Mouse (Mus musculus) adipocyte (in vitro differentiated cells): ENCODE data around the gene Vmn1r88.
"Not testable (repeated sequence)": the region's sequence is repeated elsewhere in the genome, so short reads cannot be mapped to it uniquely, and the experiment has no call there.

ENCODE experiments used
- DNase-seq: peaks from one replicate; pipeline ENCODE4 v3.0.0-alpha.2; 2016; ENCODE audit warnings: low spot score

The Vmn1r88 gene

DNA sequence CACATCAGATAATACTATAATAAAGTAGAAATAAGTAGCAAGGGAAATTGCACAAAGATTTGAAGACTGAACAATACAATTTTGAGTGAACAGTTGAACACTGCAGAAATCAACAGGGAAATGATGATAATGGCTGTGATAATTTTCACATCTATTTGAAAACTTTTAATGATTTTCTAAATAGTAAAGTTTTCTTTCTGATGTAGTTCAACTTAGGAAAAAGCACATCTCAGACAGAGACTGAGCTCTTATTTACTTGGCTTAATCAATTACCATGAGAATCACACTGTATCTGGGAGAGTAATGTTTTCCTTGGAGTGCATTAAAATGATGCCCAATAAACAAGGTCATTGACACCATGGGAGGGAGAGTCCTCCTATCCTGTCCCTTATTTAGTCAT, at the start of gene Vmn1r88:
Gene Vmn1r88 (plus strand): TSS at position 301 of the 400 bp plus-strand sequence.
- DNase-seq = no peak

DNA sequence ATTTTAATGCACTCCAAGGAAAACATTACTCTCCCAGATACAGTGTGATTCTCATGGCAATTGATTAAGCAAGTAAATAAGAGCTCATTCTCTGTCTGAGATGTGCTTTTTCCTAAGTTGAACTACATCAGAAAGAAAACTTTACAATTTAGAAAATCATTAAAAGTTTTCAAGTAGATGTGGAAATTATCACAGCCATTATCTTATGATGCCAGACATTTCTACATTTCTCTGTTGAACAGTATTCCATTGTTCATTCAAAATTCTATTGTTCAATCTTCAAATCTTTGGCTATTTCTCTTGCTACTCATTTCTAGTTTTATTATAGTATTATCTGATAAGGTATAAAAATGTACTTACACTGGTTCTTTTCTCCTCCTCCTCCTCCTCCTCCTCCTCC, 39.6 kb upstream of the Vmn1r88 start, which contains the start of gene Vmn1r86:
Gene Vmn1r86 (minus strand): TSS at position 101 of the 400 bp plus-strand sequence.
- no peak for DNase-seq

DNA sequence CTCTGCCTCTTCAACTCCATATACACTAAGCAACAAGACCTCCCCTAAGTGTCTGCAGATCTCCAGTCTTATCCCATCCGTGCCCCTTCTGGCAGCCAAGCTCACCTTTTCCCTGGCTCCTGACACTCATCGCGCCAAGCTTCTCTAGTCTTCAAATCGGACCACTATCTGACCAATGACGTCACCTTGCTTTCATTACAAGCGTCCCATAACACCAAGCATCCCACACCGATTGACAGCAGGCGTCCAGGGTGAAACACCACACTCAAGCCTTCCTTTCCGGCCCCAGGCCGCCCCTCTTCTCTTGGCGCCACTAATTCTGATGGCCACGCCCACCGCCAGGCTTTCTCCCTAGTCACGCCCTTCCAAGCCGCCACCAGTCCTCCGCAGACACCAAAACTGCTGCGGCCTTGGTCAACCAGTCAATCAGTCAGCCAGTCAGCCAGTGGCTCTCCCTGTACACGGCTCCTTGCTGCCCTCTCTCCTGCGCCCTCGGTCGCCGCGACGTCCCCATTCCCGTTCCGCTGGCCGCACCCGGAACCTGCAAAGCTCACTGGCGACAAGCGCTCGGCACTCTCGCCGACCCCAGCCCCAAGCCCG, 35.7 kb upstream of the Vmn1r88 start:
- not testable (repeated sequence) for DNase-seq

DNA sequence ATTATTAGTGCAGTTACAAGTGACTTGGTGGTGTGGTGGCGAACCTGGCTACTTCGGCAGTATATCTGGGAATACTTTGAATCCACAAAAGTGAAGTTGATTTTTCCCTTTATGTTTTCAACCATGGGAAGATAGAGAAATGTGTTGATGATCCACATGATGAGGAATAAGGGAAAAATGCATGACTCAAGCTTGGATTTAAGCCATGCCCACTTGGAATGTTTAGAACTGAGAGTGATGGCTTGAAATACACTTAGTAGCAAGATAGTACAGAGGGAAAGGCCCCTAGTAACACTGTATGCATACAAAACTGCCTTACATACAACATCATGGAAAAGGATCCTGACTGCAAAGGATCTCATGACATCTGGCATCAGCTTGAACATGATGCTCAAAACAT, 27.5 kb upstream of the Vmn1r88 start:
- no peak for DNase-seq

DNA sequence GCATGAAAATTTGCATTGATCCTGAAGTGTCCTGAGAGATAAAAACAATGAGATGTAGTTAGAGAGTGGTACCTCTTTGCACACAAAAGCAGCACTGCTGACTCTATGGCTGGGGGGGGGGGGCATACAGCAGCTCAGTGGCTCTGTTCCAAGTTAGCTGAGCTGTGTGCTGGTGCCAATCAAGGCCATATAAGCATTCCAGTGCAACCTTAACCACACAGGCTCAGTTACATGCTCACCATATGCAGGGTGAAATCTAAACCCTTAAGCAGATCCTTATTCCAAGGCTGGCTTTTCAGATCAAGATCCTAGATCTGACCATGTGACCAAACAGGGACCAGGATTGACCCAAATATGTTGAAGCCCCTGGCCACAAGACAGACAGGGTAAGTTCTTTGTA, 22.0 kb upstream of the Vmn1r88 start:
- DNase-seq = no peak

DNA sequence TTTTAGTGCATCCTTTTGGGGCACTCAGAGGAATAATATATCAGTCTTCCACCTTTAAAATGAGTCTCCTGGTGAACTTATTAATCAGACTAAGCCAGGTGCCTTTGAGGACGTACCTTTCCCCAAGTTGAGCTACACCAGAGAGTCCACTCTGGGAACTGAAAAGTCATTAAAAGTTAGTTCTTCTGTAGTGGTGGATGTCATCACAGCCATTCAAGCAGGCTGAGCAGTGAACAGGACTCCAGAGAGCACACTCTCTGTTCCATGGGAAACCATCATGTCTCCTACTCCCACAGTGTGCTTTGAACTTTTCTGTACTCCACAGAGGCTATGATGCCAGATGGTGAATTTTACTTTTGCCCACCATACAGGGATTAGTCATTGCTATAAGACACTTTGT, 19.3 kb upstream of the Vmn1r88 start, which contains the start of gene Vmn1r87:
Gene Vmn1r87 (minus strand): TSS at position 101 of the 400 bp plus-strand sequence.
- DNase-seq = no peak

DNA sequence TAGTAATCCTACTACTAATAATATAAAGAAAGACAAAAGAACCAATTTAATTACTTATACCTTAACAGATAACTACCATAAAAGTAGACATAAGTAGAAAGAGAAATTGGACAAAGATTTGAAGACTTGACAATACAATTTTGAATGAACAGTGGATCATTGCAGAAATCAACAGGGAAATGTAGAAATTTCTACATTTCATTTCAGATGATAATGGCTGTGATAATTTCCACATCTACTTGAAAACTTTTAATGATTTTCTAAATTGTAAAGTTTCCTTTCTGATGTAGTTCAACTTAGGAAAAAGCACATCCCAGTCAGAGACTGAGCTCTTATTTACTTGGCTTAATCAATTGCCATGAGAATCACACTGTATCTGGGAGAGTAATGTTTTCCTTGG, 53.4 kb downstream of the Vmn1r88 start, which contains the start of gene Vmn1r89:
Gene Vmn1r89 (plus strand): TSS at position 301 of the 400 bp plus-strand sequence.
- no peak for DNase-seq
